Comparison of ENCODE assay signal across 7 mouse cellular contexts in genomic region chr6:122491557-122491956, GRCm38 (mm10). TPM values are rescaled to one million over a fixed set of nuclear protein-coding genes. Genes with fewer than 3 reads are reported as not detected.
A peak's percentile ranks its signal among the peaks of the same experiment; 100 is the strongest.
DNase-seq lines count a peak whose midpoint lies in the region; ATAC-seq and TF ChIP-seq lines count a peak whose summit lies in the region.

No protein-coding gene starts in this region.

- TF ChIP-seq CTCF in left cerebral cortex, adult 2 months (IDR thresholded peaks at IDR 0.05), result no peak

- peaks cover 15% of the 10 kb centered on the region for H3K4me1 ChIP-seq in hindbrain, embryonic 16.5 days (ENCODE audit: control insufficient read depth, insufficient read depth, low read depth, low read length)

- WGBS in hindbrain, embryonic 16.5 days, result under 1% methylated on average over 16 of the region's 16 CpGs

- ATAC-seq in hindbrain, embryonic 16.5 days, result peak; percentile 77

- intact Hi-C loops in left cerebral cortex, adult 2 months (cut with DNase I), result no loop called here

- DNase-seq in R1 (ENCODE audit: low read depth, low spot score), result peak; percentile 99
- DNase-seq in c-Kit-positive CD71-negative TER-119-negative erythroid progenitor cells, embryonic 14.5 days (ENCODE audit: low read depth), result peak; percentile 20
- peak; percentile 37 to 47 for DNase-seq in frontal cortex, postnatal 14 days (ENCODE audit: low spot score in 2 of 2)
- peak; percentile 48 to 56 for DNase-seq in left cerebral cortex, adult 2 months (ENCODE audit: extremely low spot score in 1 of 2, low spot score in 2 of 2)
- DNase-seq in lung, postnatal 4 days, result peak; percentile 79 to 81
- peak; percentile 39 to 67 for DNase-seq in right cerebral cortex, adult 2 months (ENCODE audit: low spot score in 2 of 2)

- peak overlapping the region; percentile 38 for H3K4me3 ChIP-seq in hindbrain, embryonic 16.5 days (ENCODE audit: low read length)
- H3K4me3 ChIP-seq in left cerebral cortex, adult 2 months, result peak overlapping the region; percentile 48

- H3K36me3 ChIP-seq in hindbrain, embryonic 16.5 days (ENCODE audit: control insufficient read depth, insufficient read depth, low read length), result no peaks in the 10 kb centered on the region

- no peaks in the 10 kb centered on the region for H3K9me3 ChIP-seq in hindbrain, embryonic 16.5 days (ENCODE audit: control insufficient read depth, low read length)

- H3K4me2 ChIP-seq in hindbrain, embryonic 16.5 days (ENCODE audit: low read length), result peak overlapping the region; percentile 65

- H3K9ac ChIP-seq in hindbrain, embryonic 16.5 days (ENCODE audit: low read depth, low read length), result peak overlapping the region; percentile 46

- H3K27ac ChIP-seq in hindbrain, embryonic 16.5 days (ENCODE audit: low read depth, low read length), result peak overlapping the region; percentile 26
- peak overlapping the region; percentile 32; the same call in 1 of the 2 replicates for H3K27ac ChIP-seq in left cerebral cortex, adult 2 months

- no peaks in the 10 kb centered on the region for H3K27me3 ChIP-seq in hindbrain, embryonic 16.5 days (replicated peaks; ENCODE audit: control insufficient read depth, insufficient read depth, low read length)

RNA-seq across cellular contexts. Expression of gene Rimklb, which starts 7.0 kb away (rescaled TPM):
- polyA plus RNA-seq in hindbrain, embryonic 16.5 days (2015; fragmentation: Nextera tagmentation; extraction: Ambion mirVana), result 105 and 116 TPM in 2 replicates
- total RNA-seq in left cerebral cortex, adult 2 months (2021), result 10 to 100 TPM; 80.3 to 80.6 TPM

RNA-seq across cellular contexts. Expression of gene Mfap5, which starts 14.1 kb away (rescaled TPM):
- polyA plus RNA-seq in hindbrain, embryonic 16.5 days (2015; fragmentation: Nextera tagmentation; extraction: Ambion mirVana), result 3.6 and 3.9 TPM in 2 replicates
- total RNA-seq in left cerebral cortex, adult 2 months (2021), result under 1 TPM; 0.33 to 0.63 TPM

Comparison
In these comparisons a context has a peak if more than half of its experiments do, and no peak if none do; other contexts are left out.
1. Peak in every context shown above with its lines: DNase-seq, ATAC-seq, H3K4me3 ChIP-seq and H3K27ac ChIP-seq.
2. DNase-seq: peak in every context shown above with its lines; median percentile 99 in R1; 80 in lung, postnatal 4 days; 53 in right cerebral cortex, adult 2 months; 52 in left cerebral cortex, adult 2 months; 42 in frontal cortex, postnatal 14 days; 20 in c-Kit-positive CD71-negative TER-119-negative erythroid progenitor cells, embryonic 14.5 days.